Mouse (Mus musculus) heart, adult 8-10 months (tissue): ENCODE data around the gene Limch1. TPM values are rescaled to one million over a fixed set of nuclear protein-coding genes. Genes with fewer than 3 reads are reported as not detected.
A peak's percentile ranks its signal among the peaks of the same experiment; 100 is the strongest.

Experiments used
- DNase-seq: peaks from one replicate; pipeline ENCODE4 v3.0.0; 2022; ENCODE audit warnings: low spot score
- total RNA-seq, 4 experiments: library from RNA; stranded (reverse); gene quantifications; 2 replicates each; pipeline ENCODE4 v1.2.4; 2022

Limch1 gene
- 100 to 1,000 TPM; 278 to 326 (median 303) TPM for total RNA-seq

- peak; percentile 81 for DNase-seq
These were observed at the start of gene Limch1 for GRCm38 (mm10) chr5:66745390-66745995. Limch1 (plus strand) TSS chr5:66745827.

- DNase-seq = peak; percentile 60
These were observed 48.5 kb upstream of the Limch1 start for GRCm38 (mm10) chr5:66697119-66697518.

GRCm38 (mm10) chr5:66699911-66700310 lies 45.7 kb upstream of the Limch1 start:
- DNase-seq = no peak

- DNase-seq = no peak
These were observed 43.7 kb upstream of the Limch1 start for GRCm38 (mm10) chr5:66701951-66702350.

- DNase-seq = no peak
These were observed 42.2 kb upstream of the Limch1 start for GRCm38 (mm10) chr5:66703317-66704004.

GRCm38 (mm10) chr5:66707859-66708258 lies 37.8 kb upstream of the Limch1 start:
- DNase-seq = no peak

GRCm38 (mm10) chr5:66710445-66711019 lies 35.1 kb upstream of the Limch1 start:
- peak; percentile 36 for DNase-seq

- no peak for DNase-seq
These were observed 32.8 kb upstream of the Limch1 start for GRCm38 (mm10) chr5:66712801-66713200.

GRCm38 (mm10) chr5:66715498-66715931 lies 30.1 kb upstream of the Limch1 start:
- DNase-seq = peak; percentile 35

- DNase-seq = no peak
These were observed 27.7 kb upstream of the Limch1 start for GRCm38 (mm10) chr5:66717931-66718330.

- DNase-seq = no peak
These were observed 27.2 kb upstream of the Limch1 start for GRCm38 (mm10) chr5:66718413-66718812.

- DNase-seq = no peak
These were observed 26.7 kb upstream of the Limch1 start for GRCm38 (mm10) chr5:66718880-66719279.

- DNase-seq = no peak
These were observed 24.7 kb upstream of the Limch1 start for GRCm38 (mm10) chr5:66720921-66721320.

GRCm38 (mm10) chr5:66722586-66722985 lies 23.0 kb upstream of the Limch1 start:
- no peak for DNase-seq

- DNase-seq = no peak
These were observed 22.6 kb upstream of the Limch1 start for GRCm38 (mm10) chr5:66723037-66723436.

GRCm38 (mm10) chr5:66723626-66724025 lies 22.0 kb upstream of the Limch1 start:
- no peak for DNase-seq

GRCm38 (mm10) chr5:66729306-66729705 lies 16.3 kb upstream of the Limch1 start:
- no peak for DNase-seq

- DNase-seq = no peak
These were observed 14.9 kb upstream of the Limch1 start for GRCm38 (mm10) chr5:66730621-66731301.

- no peak for DNase-seq
These were observed 14.3 kb upstream of the Limch1 start for GRCm38 (mm10) chr5:66731302-66731697.

- no peak for DNase-seq
These were observed 12.1 kb upstream of the Limch1 start for GRCm38 (mm10) chr5:66733556-66733955.

- no peak for DNase-seq
These were observed 6.3 kb upstream of the Limch1 start for GRCm38 (mm10) chr5:66739376-66739775.

GRCm38 (mm10) chr5:66745996-66746681 lies 512 bp downstream of the Limch1 start:
- DNase-seq = peak; percentile 36
